Mouse (Mus musculus): ENCODE results near the gene Kcnh4. TPM values are rescaled to one million over a fixed set of nuclear protein-coding genes. Genes with fewer than 3 reads are reported as not detected.

Gene Kcnh4
- 0.05 TPM for polyA plus RNA-seq (2012; fragmentation: generic; extraction: Trizol)

- no peak within 1 kb of the TSS for H3K4me2 ChIP-seq (ENCODE audit: low read depth)
- H3K36me3 ChIP-seq (ENCODE audit: control insufficient read depth, insufficient read depth): no peaks in the 10 kb centered on the region
- H3K79me2 ChIP-seq (ENCODE audit: control insufficient read depth, insufficient read depth): no peaks in the 10 kb centered on the region
- H3ac ChIP-seq (ENCODE audit: control insufficient read depth, insufficient read length): no peak within 1 kb of the TSS
- H3K27me3 ChIP-seq (ENCODE audit: control insufficient read depth, insufficient read depth, insufficient read length): peaks cover 67% of the 10 kb centered on the region
- no peak within 1 kb of the TSS for H3K4me3 ChIP-seq
- TF ChIP-seq REST (IDR thresholded peaks at IDR 0.05; ENCODE audit: insufficient read depth, insufficient read length): no peak
Measured at GRCm38 (mm10) chr11:100759611-100760233, at the start of gene Kcnh4. TSS of gene Kcnh4 (minus strand) at chr11:100759942.

- H3ac ChIP-seq (ENCODE audit: control insufficient read depth, insufficient read length): no peak overlapping the region
- H3K4me3 ChIP-seq: no peak overlapping the region
- peak overlapping the region; percentile 27 for H3K4me2 ChIP-seq (ENCODE audit: low read depth)
- TF ChIP-seq MYOD1 (IDR thresholded peaks at IDR 0.05; ENCODE audit: control insufficient read depth in 1 of 3, insufficient read length in 2 of 3, low read depth in 2 of 3) (peak in 2 of 3 experiments; percentile 44 to 62), MYOG (IDR thresholded peaks at IDR 0.05; ENCODE audit: control insufficient read depth in 1 of 3, insufficient read depth in 1 of 3, insufficient read length in 2 of 3, low read depth in 2 of 3) (peak in 2 of 3 experiments; percentile 52 to 67), POLR2A (IDR thresholded peaks at IDR 0.05; ENCODE audit: insufficient read length, low read depth) (peak; percentile 22), TCF3 (IDR thresholded peaks at IDR 0.05; ENCODE audit: insufficient read length, low read depth) (no peak), REST (IDR thresholded peaks at IDR 0.05; ENCODE audit: insufficient read depth, insufficient read length) (no peak)
- H3K79me2 ChIP-seq (ENCODE audit: control insufficient read depth, insufficient read depth): no peaks in the 10 kb centered on the region
- H3K36me3 ChIP-seq (ENCODE audit: control insufficient read depth, insufficient read depth): peaks cover 11% of the 10 kb centered on the region
- H3K27me3 ChIP-seq (ENCODE audit: control insufficient read depth, insufficient read depth, insufficient read length): no peaks in the 10 kb centered on the region
Measured at GRCm38 (mm10) chr11:100806380-100807305, 46.9 kb upstream of the Kcnh4 start.

- Histone ChIP-seq H3K36me3 (ENCODE audit: control insufficient read depth, insufficient read depth) (peaks cover 11% of the 10 kb centered on the region), H3K4me2 (ENCODE audit: low read depth) (peak overlapping the region; percentile 27), H3K4me3 (no peak overlapping the region), H3K27me3 (ENCODE audit: control insufficient read depth, insufficient read depth, insufficient read length) (no peaks in the 10 kb centered on the region), H3K79me2 (ENCODE audit: control insufficient read depth, insufficient read depth) (no peaks in the 10 kb centered on the region), H3ac (ENCODE audit: control insufficient read depth, insufficient read length) (no peak overlapping the region)
- TF ChIP-seq REST (IDR thresholded peaks at IDR 0.05; ENCODE audit: insufficient read depth, insufficient read length): no peak
- TF ChIP-seq MYOD1 (IDR thresholded peaks at IDR 0.05; ENCODE audit: control insufficient read depth in 1 of 3, insufficient read length in 2 of 3, low read depth in 2 of 3): peak in 2 of 3 experiments; percentile 60 to 66
- no peak for TF ChIP-seq SRF (IDR thresholded peaks at IDR 0.05; ENCODE audit: control insufficient read depth, insufficient read length, low read depth)
- peak; percentile 0 for TF ChIP-seq TCF3 (IDR thresholded peaks at IDR 0.05; ENCODE audit: insufficient read length, low read depth)
- peak; percentile 68 for TF ChIP-seq TCF12 (IDR thresholded peaks at IDR 0.05; ENCODE audit: insufficient read depth, poor library complexity, severe bottlenecking)
- no peak for TF ChIP-seq POLR2AphosphoS2 (IDR thresholded peaks at IDR 0.05; ENCODE audit: insufficient read length, low read depth)
- TF ChIP-seq CEBPB (IDR thresholded peaks at IDR 0.05; ENCODE audit: insufficient read depth, poor library complexity, severe bottlenecking): 0 out of 2 replicates have a peak, but pooled peaks have one; percentile 37
- TF ChIP-seq POLR2A (IDR thresholded peaks at IDR 0.05; ENCODE audit: insufficient read length, low read depth): no peak
- TF ChIP-seq USF1 (IDR thresholded peaks at IDR 0.05; ENCODE audit: low read depth): no peak
- peak in 2 of 3 experiments; percentile 57 to 85 for TF ChIP-seq MYOG (IDR thresholded peaks at IDR 0.05; ENCODE audit: control insufficient read depth in 1 of 3, insufficient read depth in 1 of 3, insufficient read length in 2 of 3, low read depth in 2 of 3)
- TF ChIP-seq E2F4 (IDR thresholded peaks at IDR 0.05; ENCODE audit: insufficient read depth): no peak
- no peak for TF ChIP-seq MAX (IDR thresholded peaks at IDR 0.05; ENCODE audit: low read depth)
Measured at GRCm38 (mm10) chr11:100805535-100805934, 45.8 kb upstream of the Kcnh4 start.

GRCm38 (mm10) chr11:100804409-100804808 lies 44.7 kb upstream of the Kcnh4 start:
- TF ChIP-seq MAX (IDR thresholded peaks at IDR 0.05; ENCODE audit: low read depth) (no peak), USF1 (IDR thresholded peaks at IDR 0.05; ENCODE audit: low read depth) (no peak), MYOG (IDR thresholded peaks at IDR 0.05; ENCODE audit: control insufficient read depth in 1 of 3, insufficient read depth in 1 of 3, insufficient read length in 2 of 3, low read depth in 2 of 3) (no peak), REST (IDR thresholded peaks at IDR 0.05; ENCODE audit: insufficient read depth, insufficient read length) (no peak)
- Histone ChIP-seq H3ac (ENCODE audit: control insufficient read depth, insufficient read length) (no peak overlapping the region), H3K27me3 (ENCODE audit: control insufficient read depth, insufficient read depth, insufficient read length) (no peaks in the 10 kb centered on the region), H3K4me3 (no peak overlapping the region), H3K36me3 (ENCODE audit: control insufficient read depth, insufficient read depth) (peaks cover 11% of the 10 kb centered on the region), H3K4me2 (ENCODE audit: low read depth) (no peak overlapping the region), H3K79me2 (ENCODE audit: control insufficient read depth, insufficient read depth) (no peaks in the 10 kb centered on the region)

- Histone ChIP-seq H3K4me2 (ENCODE audit: low read depth) (no peak overlapping the region), H3K79me2 (ENCODE audit: control insufficient read depth, insufficient read depth) (no peaks in the 10 kb centered on the region), H3ac (ENCODE audit: control insufficient read depth, insufficient read length) (no peak overlapping the region), H3K27me3 (ENCODE audit: control insufficient read depth, insufficient read depth, insufficient read length) (no peaks in the 10 kb centered on the region), H3K4me3 (no peak overlapping the region), H3K36me3 (ENCODE audit: control insufficient read depth, insufficient read depth) (peaks cover 14% of the 10 kb centered on the region)
- TF ChIP-seq POLR2AphosphoS2 (IDR thresholded peaks at IDR 0.05; ENCODE audit: insufficient read length, low read depth) (no peak), E2F4 (IDR thresholded peaks at IDR 0.05; ENCODE audit: insufficient read depth) (no peak), TCF12 (IDR thresholded peaks at IDR 0.05; ENCODE audit: insufficient read depth, poor library complexity, severe bottlenecking) (no peak), REST (IDR thresholded peaks at IDR 0.05; ENCODE audit: insufficient read depth, insufficient read length) (no peak), MAX (IDR thresholded peaks at IDR 0.05; ENCODE audit: low read depth) (no peak), SRF (IDR thresholded peaks at IDR 0.05; ENCODE audit: control insufficient read depth, insufficient read length, low read depth) (no peak), USF1 (IDR thresholded peaks at IDR 0.05; ENCODE audit: low read depth) (no peak), TCF3 (IDR thresholded peaks at IDR 0.05; ENCODE audit: insufficient read length, low read depth) (no peak), MYOG (IDR thresholded peaks at IDR 0.05; ENCODE audit: control insufficient read depth in 1 of 3, insufficient read depth in 1 of 3, insufficient read length in 2 of 3, low read depth in 2 of 3) (no peak), POLR2A (IDR thresholded peaks at IDR 0.05; ENCODE audit: insufficient read length, low read depth) (no peak), CEBPB (IDR thresholded peaks at IDR 0.05; ENCODE audit: insufficient read depth, poor library complexity, severe bottlenecking) (no peak), MYOD1 (IDR thresholded peaks at IDR 0.05; ENCODE audit: control insufficient read depth in 1 of 3, insufficient read length in 2 of 3, low read depth in 2 of 3) (no peak)
Measured at GRCm38 (mm10) chr11:100799426-100799825, 39.7 kb upstream of the Kcnh4 start.

All from myocyte (in vitro differentiated cells).